Mouse (Mus musculus): ENCODE measurements around the gene Arntl2. TPM values are rescaled to one million over a fixed set of nuclear protein-coding genes. Genes with fewer than 3 reads are reported as not detected.
"Not testable (repeated sequence)": the region's sequence is repeated elsewhere in the genome, so short reads cannot be mapped to it uniquely, and the experiment has no call there.

Arntl2 gene
- total RNA-seq, 2 experiments from 2014 or later: 0.84 TPM; not detected in 1

DNA sequence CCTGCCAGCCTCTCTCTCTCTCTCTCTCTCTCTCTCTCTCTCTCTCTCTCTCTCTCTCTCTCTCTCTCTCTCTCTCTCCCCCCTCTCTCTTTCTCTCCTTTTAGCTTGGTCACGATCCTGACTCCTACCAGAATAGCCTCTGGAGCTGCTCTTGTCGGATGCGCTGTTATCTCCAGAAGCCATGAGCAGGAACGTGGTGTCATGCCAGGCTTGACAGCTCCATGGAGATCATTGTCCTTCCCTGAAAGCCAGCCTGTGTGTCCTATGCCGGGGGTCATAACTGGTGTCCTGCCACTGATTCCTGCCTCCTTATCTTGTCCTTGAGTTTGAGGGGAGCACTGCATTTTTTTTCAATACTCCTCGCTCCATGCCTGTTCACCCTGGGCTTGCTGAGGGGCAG, 49.0 kb downstream of the Arntl2 start:
- no peak for ATAC-seq (replicated peaks; ENCODE audit: low FRiP score, poor library complexity, severe bottlenecking)

DNA sequence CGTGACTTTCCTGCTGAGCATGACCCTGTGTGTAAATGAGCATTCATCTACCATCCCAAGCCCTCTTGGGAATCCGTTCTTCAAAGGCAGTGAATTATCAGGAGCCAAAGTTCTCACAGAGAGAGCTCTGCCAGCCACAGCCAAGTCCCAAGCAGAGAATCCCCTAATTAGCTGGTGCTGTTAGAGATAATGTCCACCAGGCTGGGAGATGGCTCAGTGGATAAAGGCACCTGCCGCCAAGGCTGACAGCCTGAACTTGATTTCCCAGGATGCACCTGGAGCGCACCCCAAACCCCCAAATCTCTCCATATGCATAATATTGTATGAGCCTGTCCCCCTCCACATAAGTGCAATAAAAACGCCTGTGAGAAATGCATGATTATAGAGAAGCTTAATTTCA, 49.5 kb downstream of the Arntl2 start:
- no peak for ATAC-seq (replicated peaks; ENCODE audit: low FRiP score, poor library complexity, severe bottlenecking)

DNA sequence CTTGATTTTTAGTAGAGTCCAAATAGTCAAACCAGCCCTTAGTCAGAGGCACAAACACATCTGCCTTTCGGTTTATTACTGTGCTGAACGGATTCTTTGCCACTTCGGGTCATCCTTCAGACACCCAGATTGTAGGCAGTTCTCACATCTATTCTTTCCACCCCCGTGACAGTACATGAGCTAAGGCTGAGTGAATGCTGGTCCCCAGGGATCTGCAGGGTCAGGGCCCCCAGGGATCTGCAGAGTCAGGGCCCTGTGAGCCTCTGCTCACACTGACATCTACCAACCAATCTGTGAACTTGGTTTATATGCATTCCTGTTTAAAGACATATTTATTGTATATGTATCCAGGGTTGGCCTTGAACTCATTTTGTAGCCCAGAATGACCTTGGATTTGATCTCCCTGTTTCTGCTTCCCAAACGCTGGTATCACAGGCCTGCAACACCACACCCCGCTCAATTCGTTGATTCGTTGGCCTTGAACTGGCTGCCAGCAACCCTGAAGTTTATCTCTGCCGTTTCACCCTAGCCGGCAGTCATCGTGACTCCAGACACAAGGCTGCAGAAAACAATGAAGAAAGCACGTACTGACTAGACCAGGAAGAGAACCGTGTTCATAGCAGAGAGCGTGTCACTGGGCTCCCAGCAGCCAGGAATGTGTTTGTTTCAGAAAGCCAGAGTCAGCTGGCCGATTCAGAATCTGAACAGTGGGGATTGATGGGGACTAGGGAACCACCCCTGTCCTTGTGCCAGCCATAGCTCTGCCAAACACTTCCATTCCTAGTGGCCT, 50.3 kb downstream of the Arntl2 start:
- no peak for ATAC-seq (replicated peaks; ENCODE audit: low FRiP score, poor library complexity, severe bottlenecking)

DNA sequence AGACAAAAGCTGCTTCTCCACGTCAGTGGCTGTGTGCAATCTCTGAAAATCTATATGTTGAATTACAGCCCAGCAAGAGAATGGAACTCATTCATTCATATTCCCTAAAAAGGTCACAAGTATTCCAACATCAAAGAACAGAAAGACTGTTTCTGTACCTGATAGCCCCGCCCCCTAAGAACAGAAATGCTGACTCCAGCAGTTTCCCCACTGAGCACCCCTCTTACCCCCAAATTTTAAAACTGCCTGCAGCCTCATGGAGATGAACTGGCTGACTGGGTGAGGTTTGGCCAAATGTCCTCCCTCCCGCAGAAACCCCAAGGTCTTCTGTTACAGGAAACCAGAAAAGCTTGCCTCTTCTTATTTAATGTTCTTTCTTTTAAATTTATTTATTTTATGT, 51.5 kb downstream of the Arntl2 start:
- no peak for ATAC-seq (replicated peaks; ENCODE audit: low FRiP score, poor library complexity, severe bottlenecking)

DNA sequence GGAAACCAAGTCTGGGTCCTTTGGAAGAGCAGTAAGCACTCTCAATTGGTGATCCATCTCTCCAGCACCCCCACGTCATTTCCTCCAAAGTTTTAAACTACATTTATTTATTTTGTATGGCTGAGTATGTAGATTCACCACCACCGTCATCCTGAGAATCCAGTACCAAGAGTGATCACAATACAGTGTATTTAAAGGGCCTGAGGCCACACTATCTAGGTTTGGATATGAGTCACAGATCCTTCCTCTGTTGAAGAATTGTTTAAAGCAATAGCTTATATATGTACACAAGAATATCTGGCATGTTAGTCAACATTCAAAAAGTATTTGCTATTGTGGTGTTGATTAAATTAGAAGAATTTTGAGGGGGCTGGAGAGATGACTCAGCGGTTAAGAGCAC, 52.4 kb downstream of the Arntl2 start:
- ATAC-seq (replicated peaks; ENCODE audit: low FRiP score, poor library complexity, severe bottlenecking): no peak

DNA sequence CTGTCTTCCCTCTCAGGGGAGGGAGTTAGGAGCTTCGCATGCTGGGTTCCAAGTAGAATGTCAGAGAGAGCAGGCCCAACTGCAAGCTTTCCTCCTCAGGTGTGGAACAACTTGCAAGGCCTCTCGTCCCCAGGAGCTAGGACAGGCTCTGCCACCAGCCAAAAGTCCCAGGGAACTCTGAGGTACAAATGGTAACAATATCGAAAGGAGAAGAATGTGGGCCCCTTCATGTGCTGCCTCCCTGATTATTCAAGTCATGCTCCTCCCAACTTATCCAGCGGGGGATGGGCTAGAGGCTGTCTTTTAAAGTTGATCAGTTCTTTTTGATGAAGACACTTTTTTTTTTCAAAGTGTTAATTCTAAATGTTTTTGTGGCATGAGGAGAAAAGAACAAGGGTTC, 54.2 kb downstream of the Arntl2 start, which contains the start of gene Smco2:
Gene Smco2, plus strand, starts transcription at position 55 of the 400 bp plus-strand sequence.
- ATAC-seq (replicated peaks; ENCODE audit: low FRiP score, poor library complexity, severe bottlenecking): no peak

DNA sequence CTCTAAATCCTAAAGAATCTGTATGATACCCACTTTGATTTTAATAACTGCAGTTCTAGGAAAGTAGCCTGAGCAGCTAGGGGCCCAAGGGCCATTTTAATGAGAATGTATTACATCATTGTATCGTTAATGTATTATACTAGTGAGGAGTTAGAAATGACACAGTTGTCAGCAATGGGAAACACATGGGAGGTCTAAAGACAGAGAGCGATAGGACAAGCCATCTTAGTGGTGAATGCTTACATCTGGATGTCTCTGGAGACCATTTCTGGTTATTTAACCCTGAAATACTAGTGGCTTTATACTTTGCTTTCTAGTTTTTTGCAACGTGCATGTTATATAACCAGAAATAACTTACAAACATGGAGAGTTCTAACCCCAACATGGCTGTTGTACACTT, 56.1 kb downstream of the Arntl2 start:
- ATAC-seq (replicated peaks; ENCODE audit: low FRiP score, poor library complexity, severe bottlenecking): no peak

DNA sequence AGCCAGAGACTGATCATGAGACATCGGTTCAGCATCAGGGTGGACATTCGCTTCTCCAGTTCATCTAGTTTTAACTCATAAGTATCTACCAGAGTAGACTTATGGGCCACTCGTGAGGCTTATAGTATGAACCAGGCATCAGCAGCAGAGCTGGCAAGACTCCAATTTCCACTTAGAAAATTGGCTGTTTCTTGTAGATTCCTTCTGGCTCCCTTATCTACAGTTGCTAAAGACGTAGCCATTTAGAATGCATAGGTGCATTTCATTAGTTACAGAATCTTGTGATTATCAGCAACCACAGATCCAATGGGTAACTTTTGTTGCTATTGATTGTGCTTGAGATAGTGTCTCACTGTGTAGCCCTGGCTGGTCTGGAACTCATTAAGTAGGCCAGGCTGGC, 56.9 kb downstream of the Arntl2 start:
- no peak for ATAC-seq (replicated peaks; ENCODE audit: low FRiP score, poor library complexity, severe bottlenecking)

DNA sequence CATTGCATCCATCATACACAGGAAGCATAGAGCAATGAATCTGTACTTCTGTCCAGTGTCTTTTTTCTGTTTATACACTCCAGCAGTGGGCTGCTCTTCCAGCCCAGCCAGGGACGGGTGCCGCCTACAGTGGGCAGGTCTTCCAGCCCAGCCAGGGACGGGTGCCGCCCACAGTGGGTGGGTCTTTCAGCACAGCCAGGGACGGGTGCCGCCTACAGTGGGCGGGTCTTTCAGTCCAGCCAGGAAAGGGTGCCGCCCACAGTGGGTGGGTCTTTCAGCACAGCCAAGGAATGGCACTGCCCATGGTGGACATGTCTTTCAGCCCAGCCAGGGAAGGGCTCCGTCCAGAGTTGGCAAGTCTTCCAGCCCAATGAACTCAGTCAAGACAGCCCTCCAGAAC, 59.3 kb downstream of the Arntl2 start:
- peak; percentile 93 for ATAC-seq (replicated peaks; ENCODE audit: low FRiP score, poor library complexity, severe bottlenecking)

DNA sequence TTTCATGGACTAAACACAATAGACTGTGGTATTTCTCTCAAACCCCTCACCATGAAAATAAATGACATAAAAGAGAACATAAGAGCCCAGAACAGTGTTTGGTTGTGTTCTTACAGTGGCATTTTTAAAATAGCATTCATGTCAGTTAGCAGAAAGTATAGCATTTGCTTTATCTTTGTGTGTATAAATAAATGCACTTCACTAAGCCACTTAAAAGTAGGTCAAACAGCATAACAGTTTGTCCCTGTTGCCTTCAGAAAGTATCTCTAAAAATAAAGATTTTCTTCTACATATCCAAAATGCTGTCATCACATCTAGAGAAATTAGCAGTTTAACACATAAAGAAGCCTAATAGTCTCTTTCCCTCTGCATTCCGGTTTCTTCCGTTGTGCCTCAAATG, 61.5 kb downstream of the Arntl2 start:
- ATAC-seq (replicated peaks; ENCODE audit: low FRiP score, poor library complexity, severe bottlenecking): no peak

DNA sequence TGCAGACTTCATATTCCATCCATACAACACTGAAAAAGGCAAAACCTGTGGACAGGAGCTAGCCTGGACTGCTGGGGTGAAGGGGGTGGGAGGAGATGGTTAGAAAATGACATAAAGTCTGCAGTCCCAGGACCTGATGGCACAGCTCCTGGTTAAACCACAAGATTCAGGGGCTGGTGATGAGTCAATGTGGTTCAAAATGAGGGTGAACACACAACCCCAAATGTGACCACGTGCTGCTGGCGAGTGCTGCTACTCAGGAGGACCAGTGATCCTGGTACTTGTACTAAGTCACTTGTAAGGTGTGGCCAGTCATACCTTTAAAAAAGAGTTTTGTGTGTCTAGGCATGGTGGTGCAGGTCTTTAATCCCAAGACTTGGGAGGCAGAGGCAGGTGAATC, 67.3 kb downstream of the Arntl2 start:
- ATAC-seq (replicated peaks; ENCODE audit: low FRiP score, poor library complexity, severe bottlenecking): no peak

DNA sequence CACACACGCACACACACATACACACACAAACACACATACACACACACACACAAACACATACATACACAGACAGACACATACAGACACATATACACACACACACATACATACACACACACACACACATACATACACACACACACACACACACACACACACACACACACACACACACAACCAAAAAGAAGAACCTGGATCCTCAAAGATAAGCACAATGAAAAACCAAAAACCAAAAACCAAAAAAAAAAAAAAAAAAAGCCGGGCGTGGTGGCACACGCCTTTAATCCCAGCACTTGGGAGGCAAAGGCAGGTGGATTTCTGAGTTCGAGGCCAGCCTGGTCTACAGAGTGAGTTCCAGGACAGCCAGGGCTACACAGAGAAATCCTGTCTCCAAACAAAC, 68.5 kb downstream of the Arntl2 start:
- ATAC-seq (replicated peaks; ENCODE audit: low FRiP score, poor library complexity, severe bottlenecking): not testable (repeated sequence)

DNA sequence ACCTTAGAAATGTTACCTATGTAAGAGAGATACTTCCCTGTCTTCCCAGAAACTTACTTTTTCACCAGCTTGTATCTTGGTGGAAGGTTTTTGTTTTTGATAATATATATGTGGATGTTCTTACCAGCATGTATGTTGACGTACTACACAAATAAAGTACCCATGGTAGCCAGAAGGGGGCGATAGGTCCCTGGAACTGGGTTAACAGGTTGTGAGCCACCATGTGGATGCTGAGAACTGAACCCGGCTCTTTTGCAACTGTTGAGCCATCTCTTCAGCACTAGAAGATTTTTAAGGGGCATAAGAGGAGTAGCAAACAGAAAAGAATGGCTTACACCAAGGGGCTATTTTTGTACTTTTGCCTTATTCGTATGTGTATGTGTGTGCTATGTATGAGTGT, 69.8 kb downstream of the Arntl2 start:
- ATAC-seq (replicated peaks; ENCODE audit: low FRiP score, poor library complexity, severe bottlenecking): no peak

DNA sequence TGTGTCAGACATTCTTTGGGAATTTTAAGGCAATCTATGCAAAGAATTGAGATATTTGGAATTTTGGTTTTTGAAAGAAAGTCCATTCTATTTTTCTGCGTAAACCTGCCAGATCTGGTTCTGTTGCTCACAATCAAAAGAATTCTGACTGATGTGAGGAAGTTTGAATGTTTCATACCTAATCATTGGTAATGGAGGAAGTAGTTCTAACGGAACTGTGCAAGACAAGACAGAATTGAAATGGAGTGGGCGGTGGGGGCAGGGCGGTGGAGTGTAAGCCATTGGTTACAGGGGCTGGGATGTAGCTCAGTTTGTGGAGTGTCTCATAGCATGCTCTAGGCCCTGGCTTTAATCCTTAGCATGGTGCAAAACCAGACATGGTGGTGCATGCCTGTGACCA, 76.1 kb downstream of the Arntl2 start:
- no peak for ATAC-seq (replicated peaks; ENCODE audit: low FRiP score, poor library complexity, severe bottlenecking)

DNA sequence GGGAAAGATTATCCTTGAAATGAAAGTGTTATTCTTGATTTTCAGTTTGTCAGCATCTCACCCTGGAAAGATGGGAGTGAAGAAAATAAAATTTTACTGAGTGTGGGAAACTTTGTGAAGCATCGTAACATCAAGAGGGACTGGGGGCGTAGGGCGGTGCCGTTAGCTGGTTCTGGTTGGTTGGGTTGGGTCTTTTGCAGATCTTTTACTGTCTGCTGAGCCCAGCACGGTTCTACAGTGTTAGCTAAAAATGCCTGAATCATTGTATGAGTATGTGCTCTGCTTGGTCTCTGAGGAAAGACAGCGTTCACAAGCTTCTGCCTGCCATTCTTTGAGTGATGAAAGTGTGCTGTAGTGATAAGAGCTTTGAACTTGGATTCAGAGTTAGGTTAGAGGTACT, 78.6 kb downstream of the Arntl2 start:
- ATAC-seq (replicated peaks; ENCODE audit: low FRiP score, poor library complexity, severe bottlenecking): no peak

DNA sequence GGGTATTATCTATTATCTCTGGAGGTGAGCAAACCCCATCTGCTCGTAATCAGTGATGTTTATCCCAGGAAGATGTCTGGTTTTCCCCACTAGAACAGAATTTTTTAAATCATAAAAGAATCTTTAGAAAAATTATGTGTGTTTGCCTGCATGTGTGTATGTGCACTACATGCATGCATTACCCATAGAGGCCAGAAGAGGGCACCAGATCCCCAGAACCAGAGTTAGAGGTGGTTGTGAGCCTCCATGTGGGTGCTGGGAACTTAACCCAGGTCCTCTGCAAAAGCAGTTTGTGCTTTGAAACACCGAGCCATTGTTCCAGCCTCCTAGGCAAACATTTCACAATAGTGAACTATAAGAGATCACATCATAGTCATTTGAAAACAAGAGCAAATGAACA, 81.0 kb downstream of the Arntl2 start:
- no peak for ATAC-seq (replicated peaks; ENCODE audit: low FRiP score, poor library complexity, severe bottlenecking)

DNA sequence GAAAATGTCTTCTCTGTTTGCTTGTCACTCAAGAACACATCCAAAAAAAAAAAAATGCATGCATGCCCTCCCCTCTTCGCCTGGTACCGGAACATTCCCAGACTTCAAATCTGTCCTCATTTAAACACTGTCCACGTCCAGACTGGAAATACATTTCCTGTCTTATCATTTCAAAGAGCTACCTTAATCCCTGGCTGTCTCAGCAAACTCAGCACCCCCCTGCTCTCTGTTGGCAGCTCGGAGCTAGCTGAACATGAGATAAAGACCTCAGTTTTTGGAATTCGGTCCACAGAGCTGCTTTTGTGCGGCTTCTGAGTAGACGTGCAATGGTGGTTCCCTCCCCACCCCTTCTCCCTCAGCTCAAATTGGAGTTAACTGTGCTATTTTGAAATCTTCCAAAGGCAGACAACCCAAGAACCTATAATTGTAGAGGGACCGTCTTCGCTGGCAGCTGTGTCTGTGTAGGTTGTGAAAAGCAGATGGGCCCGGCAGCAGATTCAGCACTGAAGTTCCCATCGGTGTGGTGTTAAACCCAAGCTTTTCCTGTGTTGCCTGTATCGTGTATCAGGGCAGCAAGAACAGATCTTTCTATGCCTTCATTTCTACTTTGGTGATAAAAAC, 81.7 kb downstream of the Arntl2 start:
- ATAC-seq (replicated peaks; ENCODE audit: low FRiP score, poor library complexity, severe bottlenecking): no peak

DNA sequence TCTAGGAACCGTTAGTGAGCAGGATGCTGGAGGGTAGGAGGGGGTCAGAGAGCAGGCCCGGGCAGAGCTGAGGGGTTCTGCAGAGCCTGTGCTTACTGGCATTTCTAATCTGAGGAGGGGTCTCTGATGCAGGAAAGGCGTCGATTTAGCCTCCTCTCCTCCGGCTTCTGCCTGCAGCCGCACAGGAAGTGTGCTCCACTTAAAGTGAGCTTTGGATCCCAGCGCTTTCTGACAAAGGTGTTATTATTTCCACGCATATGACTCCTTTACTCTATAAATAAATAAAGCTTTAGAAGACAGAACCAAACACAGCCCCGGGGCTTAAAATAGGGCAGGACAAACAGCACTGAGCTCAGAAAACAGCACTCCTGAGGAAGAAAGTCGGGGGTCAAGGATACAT, 83.1 kb downstream of the Arntl2 start:
- ATAC-seq (replicated peaks; ENCODE audit: low FRiP score, poor library complexity, severe bottlenecking): no peak

DNA sequence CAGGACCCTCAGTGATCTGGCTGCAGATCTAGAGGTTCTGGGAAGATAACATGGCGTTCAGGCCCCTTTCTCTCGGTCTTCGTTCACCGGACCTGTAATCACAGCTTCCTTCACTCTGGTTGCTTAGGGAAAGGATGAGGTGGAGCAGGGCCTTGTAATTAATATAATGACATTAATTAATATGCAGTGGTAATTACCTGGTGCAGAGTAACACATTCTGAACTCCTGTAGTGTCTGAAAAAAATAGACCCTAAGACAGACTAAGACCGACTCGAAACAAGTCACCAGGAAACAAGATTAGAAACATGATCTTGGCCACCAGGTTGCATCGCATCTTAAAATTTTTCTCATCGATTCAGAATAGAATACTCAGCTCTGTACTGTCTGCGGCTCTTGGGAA, 84.0 kb downstream of the Arntl2 start:
- no peak for ATAC-seq (replicated peaks; ENCODE audit: low FRiP score, poor library complexity, severe bottlenecking)

DNA sequence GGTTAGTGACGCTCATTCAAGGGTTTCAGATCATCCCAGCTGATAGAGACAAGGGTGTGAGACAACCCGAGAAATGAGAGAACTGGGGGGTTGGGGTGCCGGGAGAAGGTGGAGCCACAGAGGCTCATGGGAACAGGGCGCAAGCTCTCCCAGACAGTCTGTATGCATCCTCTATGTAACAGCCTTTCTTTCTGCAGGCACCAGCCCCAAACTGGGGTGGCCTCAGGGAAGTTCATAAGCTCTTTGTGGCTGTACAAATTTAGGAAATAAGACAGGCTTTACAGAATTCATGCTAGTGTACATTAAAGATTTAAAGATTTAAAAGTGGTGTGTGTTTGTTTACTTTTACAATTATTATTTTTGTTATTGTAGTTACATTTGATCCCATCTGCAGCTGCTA, 84.4 kb downstream of the Arntl2 start:
- ATAC-seq (replicated peaks; ENCODE audit: low FRiP score, poor library complexity, severe bottlenecking): no peak

DNA sequence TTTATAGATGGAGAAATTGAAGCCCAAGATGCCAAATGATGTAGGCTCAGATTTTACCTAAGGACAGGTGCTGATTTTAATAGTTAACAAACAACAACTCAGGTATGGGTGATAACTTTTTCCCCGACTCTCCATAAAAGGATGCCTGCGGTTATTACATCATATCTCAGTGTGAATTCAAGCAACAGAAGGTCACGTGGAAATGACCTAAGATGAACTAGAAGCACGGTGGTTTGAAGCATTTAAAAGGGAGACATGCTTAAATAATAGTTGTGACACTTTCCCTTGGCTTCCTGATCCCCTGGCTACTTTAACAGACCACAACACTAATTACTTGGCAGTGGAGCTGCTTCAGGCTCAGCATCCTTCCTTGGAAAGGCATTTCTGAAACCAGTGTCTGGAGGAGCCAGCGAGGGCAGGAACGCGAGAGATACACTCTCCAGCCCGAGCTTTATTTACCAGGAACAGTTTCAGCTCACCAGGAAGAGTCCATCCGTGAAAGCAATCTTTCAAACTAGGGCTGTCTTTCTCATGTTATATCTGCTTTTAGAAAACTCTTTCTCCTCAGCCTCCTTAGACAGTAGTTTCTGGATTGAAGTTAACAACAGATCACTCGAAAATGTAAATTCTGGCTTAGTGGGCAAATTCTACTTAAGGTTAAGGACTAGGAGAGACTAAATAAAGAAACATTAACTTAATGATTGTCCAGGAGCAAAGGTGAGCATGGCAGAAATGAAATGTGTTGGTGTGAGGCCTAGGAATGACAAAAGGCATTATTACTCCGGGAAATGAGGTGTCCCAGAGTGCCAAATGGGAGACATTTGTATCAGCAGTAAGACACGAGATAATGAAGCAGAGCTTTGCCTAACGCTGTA, 86.3 kb downstream of the Arntl2 start:
- no peak for ATAC-seq (replicated peaks; ENCODE audit: low FRiP score, poor library complexity, severe bottlenecking)

Data from erythroid progenitor cell, adult 5-6 weeks (primary cell).